Mouse (Mus musculus): ENCODE results near the gene Tssc4.

DNA sequence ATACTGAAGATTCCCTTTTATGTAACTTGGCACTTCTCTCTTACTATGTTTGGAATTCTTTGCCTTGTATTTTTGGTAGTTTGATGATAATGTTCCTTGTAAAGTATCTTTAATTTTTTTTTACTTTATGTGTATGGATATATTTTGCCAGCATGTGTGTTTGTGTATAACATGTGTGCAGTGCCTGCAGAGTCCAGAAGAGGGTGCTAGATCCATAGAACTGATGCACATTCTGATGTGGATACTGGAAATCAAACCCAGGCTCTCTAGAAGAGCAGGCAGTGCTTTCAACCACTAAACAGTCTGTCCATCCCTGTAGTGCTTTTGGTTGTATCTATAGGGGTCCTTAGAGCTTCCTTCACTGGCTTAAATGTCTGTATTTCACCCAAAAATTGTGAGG lies 45.7 kb downstream of the Tssc4 start:
- TF ChIP-seq CTCF (IDR thresholded peaks at IDR 0.05; ENCODE audit: low read depth) (peak; percentile 21; the same call in 1 of the 2 replicates), EP300 (IDR thresholded peaks at IDR 0.05; ENCODE audit: low read depth) (no peak)
